Mouse (Mus musculus): ENCODE measurements around the gene Asna1.

The Asna1 gene

GRCm38 (mm10) chr8:85034764-85035163, 9.7 kb upstream of the Asna1 start:
- DNase-seq = peak; percentile 84 to 90

DNA sequence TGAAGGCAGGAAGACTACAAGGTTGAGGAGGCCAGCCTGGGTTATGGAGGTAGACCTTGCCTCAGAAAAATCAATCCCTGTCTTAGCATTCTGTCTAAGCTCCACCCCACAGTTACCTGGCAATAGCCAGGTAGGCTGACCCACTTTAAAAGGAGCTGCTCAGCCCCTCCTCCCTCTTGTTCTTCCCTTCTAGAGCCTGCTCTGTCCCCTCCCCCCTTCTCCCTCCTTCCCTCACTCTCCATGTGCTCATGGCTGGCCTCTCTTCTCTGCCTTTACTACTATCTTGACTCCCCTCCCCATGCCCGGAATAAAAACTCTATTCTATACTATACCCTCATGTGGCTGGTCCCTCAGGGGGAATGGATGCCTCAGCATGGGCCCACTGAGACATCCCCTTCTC, 8.8 kb upstream of the Asna1 start:
- DNase-seq = peak in 1 of 2 experiments; percentile 14

GRCm38 (mm10) chr8:85032622-85033311, 7.7 kb upstream of the Asna1 start:
- peak in 1 of 2 experiments; percentile 21 for DNase-seq

GRCm38 (mm10) chr8:85029271-85029670, 4.2 kb upstream of the Asna1 start:
- no peak for DNase-seq

DNA sequence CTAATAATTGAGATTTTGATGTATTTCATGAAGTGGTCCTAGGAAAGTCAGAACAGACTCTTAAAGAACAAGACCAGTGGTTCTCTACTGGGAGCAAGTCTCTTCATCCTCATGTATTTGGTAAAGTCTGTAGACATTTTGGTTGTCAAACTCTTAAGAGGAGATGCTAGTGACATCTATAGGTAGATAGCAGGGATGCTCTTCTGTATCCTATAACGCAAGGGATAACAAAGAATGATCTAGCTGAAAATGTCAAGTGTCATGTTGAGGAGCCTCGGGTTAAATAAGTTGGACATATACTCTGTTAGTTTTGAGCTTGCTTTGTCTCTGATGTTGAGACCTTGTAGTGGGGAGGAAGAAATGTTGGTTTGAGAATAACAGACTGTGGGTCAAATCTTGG, 2.8 kb upstream of the Asna1 start:
- no peak for DNase-seq

DNA sequence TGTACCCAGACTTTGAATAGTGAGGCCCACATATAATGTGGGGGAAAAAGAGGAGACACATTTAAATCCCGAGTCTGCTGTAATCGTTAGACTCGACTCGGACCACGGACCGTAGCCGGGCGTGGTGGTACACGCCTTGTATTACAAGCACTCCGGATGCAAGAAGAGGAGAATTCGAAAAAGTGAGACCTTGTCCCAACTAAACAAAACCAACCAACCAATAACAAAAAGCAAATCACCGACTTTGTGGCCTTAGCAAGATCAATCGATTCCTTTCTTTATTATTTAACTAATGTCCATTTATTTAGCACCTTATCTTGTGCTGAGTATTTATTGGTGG, 2.4 kb upstream of the Asna1 start:
- DNase-seq = no peak

DNA sequence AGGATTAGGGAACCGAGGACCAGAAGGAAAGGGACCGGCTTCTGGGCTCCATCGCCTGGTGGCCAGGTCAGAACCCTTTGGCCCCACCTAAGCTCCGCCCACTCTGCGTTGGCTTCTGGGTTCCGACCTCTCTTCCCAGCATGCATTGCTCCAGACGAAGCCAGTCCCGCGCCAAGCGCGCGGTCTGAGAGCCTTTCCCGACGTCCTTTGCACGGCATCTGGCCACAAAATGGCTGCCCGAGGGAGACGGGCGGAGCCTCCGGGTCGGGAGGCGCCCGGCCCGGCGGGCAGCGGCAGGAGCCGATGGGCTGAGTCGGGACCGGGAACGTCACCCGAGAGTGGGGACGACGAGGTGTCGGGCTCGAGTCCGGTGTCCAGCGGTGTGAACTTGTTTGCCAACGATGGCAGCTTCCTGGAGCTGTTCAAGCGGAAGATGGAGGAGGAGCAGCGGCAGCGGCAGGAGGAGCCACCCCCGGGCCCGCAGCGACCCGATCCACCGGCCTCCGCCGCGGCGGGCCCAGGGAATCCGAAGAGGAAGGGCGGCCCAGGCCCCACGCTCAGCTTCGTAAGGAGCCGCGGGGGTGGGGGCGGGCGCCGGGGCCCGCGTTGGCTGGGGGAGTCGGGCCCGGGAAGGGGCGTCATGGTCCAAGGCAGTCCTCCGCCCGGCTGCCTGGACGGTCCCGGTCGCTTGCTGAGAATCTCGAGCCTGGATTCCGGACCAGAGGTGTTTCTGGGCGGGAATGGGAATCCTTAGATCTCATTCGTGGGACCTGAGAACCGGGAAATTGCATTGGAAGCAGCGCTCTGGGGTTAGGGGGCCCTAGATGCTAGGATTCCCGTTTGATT, 1.8 kb upstream of the Asna1 start, which contains the start of gene Trir:
Gene Trir (plus strand): TSS at position 154 of the 846 bp plus-strand sequence.
- DNase-seq = peak; percentile 97 to 98

- DNase-seq = no peak
Observed at GRCm38 (mm10) chr8:85023846-85024245, 1.2 kb downstream of the Asna1 start.

GRCm38 (mm10) chr8:85021514-85022055, 3.5 kb downstream of the Asna1 start:
- DNase-seq = no peak

- DNase-seq = no peak
Observed at GRCm38 (mm10) chr8:85017209-85017608, 7.9 kb downstream of the Asna1 start.

- no peak for DNase-seq
Observed at GRCm38 (mm10) chr8:85016724-85017123, 8.4 kb downstream of the Asna1 start.

GRCm38 (mm10) chr8:85014431-85014830, 10.7 kb downstream of the Asna1 start, which contains the start of gene Best2:
Gene Best2 (minus strand): TSS chr8:85014531.
- no peak for DNase-seq

DNA sequence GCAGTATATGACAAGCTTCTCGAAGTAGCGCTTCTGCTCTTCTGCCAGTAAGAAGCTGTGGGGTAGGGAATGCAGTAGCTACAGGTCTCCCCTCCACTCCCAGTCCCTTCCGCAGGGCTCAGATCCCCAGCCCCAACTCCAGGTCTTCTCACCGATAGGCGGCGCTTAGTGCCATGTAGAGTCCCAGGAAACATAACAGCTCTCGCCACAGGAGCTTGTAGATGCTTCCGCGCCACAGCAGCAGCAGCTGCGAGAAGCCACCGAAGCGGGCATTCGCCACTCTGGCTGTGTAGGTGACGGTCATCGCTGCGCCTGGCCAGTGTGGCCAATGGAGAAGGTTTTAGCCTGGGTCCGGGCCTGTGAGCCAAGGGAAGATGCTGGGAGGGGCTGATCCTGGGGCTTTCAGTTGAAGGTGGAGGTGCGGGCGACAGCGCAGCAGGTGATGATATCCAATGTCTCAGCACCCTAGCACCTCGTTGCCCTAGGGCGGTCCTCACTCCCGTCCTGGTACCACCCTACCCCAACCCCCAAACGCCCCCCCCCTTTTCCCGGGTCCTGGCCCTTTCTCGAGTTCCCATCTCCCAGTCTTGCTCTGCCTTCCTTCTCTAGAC, 11.7 kb downstream of the Asna1 start:
- peak; percentile 85 to 90 for DNase-seq

DNA sequence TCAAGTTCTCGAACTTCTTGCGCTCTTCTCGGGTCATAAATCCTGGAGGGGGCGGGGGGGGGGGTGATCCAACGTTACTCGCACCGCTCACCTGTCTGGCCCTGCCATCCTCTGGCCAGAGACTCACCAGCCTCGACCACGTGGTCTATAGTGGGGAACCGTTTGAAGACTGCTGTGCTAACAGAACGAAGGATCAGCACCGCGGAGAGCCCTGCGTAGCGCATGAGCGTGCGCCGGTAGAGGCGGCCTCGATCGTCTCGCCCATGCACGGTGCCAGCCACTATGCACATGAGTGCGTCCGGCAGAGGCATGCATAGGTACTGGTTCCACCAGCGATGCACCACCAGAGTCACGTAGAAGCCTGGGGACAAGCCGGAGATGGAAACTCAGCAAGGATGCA, 13.8 kb downstream of the Asna1 start:
- peak; percentile 33 to 43 for DNase-seq

- DNase-seq = peak; percentile 65 to 72
Observed at GRCm38 (mm10) chr8:85007686-85008085, 17.4 kb downstream of the Asna1 start.

DNA sequence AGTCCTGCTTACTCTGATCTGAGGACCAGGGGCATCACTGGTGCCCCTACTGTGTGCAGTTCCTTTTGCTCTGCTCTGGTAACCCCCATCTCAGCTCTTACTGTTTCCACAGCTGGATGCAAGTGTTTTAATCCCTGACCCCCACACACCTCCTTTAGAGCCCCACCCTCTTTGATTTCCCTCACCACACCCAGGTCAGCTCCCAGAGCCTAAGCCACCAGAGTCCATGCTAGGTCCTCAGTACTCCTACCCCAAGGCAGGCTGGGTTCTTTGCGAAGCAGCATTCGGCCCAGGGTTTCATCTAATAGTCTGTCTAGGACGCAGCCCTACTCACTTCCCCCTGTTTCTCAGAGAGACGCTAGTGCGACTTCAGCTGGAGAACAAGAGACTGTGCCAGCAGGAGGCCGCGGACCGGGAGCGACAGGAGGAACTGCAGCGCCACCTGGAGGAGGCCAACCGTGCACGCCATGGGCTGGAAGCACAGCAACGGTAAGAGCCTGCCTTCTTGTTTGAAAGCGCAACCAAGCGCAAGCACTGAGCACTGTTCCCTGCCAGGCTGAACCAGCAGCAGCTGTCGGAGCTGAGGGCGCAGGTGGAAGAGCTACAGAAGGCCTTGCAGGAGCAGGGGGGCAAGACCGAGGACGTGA, 27.3 kb downstream of the Asna1 start:
- peak; percentile 95 for DNase-seq

- DNase-seq = no peak
Observed at GRCm38 (mm10) chr8:84996978-84997377, 28.1 kb downstream of the Asna1 start.

DNA sequence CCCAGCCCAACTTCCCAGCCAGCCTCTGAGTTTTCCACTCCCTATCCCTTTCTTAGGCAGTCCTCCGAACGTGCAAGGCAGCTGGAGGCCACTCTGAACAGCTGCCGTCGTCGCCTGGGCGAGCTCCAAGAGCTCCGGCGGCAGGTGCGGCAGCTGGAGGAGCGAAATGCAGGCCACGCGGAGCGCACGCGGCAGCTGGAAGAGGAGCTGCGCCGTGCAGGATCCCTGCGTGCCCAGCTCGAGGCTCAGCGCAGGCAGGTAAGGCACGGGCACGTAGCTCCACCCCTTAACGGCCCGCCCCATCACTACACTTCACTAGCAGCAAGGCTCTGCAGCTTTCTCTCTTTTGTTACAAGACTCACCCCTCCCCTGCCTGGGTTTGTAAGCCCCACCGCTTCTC, 29.4 kb downstream of the Asna1 start:
- DNase-seq = no peak

GRCm38 (mm10) chr8:84994375-84994774, 30.7 kb downstream of the Asna1 start:
- DNase-seq = no peak

GRCm38 (mm10) chr8:84990836-84991235, 34.2 kb downstream of the Asna1 start:
- DNase-seq = peak; percentile 85 to 92

GRCm38 (mm10) chr8:84990349-84990748, 34.7 kb downstream of the Asna1 start, which contains the start of gene Hook2:
Gene Hook2 (plus strand): TSS chr8:84990603.
- DNase-seq = peak; percentile 99

DNA sequence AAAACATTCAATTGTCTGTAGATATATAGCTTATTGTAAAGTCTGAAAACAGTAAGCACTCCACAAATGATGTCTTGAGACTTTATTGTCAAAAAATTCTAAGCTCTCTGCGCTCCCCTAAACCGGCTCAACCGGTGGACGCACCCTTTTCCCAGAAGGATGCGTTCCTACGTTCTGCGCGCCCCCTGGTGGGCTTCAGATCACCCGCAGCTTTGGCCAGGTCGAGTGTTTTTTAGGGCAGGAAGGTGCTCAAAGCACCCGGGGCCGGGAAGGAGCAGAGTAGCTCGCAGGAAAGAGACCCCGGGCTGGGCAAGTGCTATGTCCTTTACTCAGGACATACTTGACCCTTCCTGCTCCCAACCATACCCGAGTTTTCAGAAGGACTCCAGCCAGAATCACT, 35.3 kb downstream of the Asna1 start:
- peak; percentile 97 to 98 for DNase-seq

DNA sequence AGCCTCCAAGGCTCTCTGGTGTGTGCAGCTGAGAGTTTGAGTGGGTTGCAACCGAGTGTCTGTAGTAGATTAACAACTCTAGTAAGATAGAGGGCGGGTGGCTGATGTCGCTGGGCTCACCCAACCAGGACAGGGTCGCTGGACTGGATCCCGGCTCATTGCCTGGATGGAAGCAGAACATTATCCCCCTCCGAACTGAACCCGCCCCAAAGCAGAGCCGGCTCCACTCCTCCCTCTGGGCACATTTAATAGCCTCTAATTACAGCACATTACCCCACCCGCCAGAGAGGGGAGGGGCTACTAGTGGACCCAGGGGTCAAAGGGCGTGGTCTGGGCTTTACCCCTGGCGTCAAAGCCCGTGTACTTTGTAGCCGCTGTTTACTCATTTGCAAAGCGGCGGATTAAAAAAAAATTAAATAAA, 35.8 kb downstream of the Asna1 start:
- peak; percentile 74 to 85 for DNase-seq
